Mouse (Mus musculus): ENCODE data around the gene S100a5.

DNA sequence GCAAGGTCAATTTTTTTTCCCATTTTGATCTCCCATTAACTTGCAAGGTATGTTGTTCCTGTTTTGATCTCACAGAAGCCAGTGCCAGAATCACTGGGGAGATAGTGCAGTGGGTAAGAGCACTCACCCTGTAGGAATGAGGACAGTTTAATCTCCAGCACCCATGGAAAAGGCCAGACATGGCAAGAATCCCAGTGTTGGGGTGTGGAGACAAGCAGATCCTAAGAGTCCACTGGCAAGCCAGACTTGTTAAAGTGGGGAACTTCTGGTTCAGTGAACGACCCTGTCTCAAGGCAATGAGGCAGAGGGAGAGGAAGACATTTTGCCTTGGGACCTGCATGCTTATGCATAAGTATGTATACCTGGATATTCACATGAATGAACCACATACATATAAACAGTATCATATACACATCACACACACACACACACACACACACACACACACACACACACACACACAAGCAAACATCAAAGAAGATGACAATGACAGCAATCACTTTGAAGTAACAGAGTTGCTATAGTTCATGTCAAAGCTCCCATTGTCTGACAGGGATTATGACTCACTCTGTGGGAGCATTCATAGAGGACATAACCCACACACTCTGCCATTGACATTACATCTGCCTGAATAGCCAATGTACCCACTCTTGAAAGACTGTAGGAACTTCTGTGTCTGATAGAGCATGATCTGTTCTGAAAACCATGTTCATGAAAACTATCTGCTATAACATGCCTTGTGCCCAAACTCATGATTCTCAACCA lies 30.4 kb downstream of the S100a5 start:
- no peak for TF ChIP-seq CTCF (IDR thresholded peaks at IDR 0.05; ENCODE audit: insufficient read depth, low read length)
- TF ChIP-seq POLR2A (IDR thresholded peaks at IDR 0.05; ENCODE audit: borderline replicate concordance, extremely low read depth, low read depth, low read length): no peak
